Mouse (Mus musculus) limb, embryonic 14.5 days (tissue): Measurements from ENCODE around the gene Ddo. TPM values are rescaled to one million over a fixed set of nuclear protein-coding genes. Genes with fewer than 3 reads are reported as not detected.

Experiments used
- ATAC-seq: fragments of 200-750 bp; cut with Nextera tagmentation; 2 replicates; pipeline ENCODE4 v1.8.0; 2017; ENCODE audit warnings: low read depth, moderate number of reproducible peaks, moderate TSS enrichment; ENCODE audit not compliant: low FRiP score
- DNase-seq: peaks from one replicate; pipeline ENCODE4 v3.0.0-alpha.2; 2015; ENCODE audit warnings: low spot score
- H3K27ac ChIP-seq: fragments of 300-500 bp; sonication (generic); replicated peaks from 2 replicates; pipeline ENCODE4 v1.5.1; 2014; ENCODE audit warnings: low read depth, mild to moderate bottlenecking, low read length, moderate library complexity, mixed read lengths
- H3K27me3 ChIP-seq: fragments of 300-500 bp; sonication (generic); 2 replicates; pipeline ENCODE4 v1.6.1; 2014; ENCODE audit warnings: low read length, mixed read lengths; ENCODE audit not compliant: control insufficient read depth, insufficient read depth
- H3K36me3 ChIP-seq: fragments of 300-500 bp; sonication (generic); 2 replicates; pipeline ENCODE4 v1.6.1; 2014; ENCODE audit warnings: mild to moderate bottlenecking, low read length, moderate library complexity, mixed read lengths; ENCODE audit not compliant: control insufficient read depth, insufficient read depth
- H3K4me1 ChIP-seq: fragments of 300-500 bp; sonication (generic); 2 replicates; pipeline ENCODE4 v1.6.1; 2014; ENCODE audit warnings: antibody characterized with exemption, low read length, mixed read lengths; ENCODE audit not compliant: control insufficient read depth, insufficient read depth
- H3K4me2 ChIP-seq: fragments of 300-500 bp; sonication (generic); replicated peaks from 2 replicates; pipeline ENCODE4 v1.6.1; 2014; ENCODE audit warnings: low read depth, mild to moderate bottlenecking, low read length, moderate library complexity; ENCODE audit not compliant: severe bottlenecking
- H3K4me3 ChIP-seq: fragments of 300-500 bp; sonication (generic); replicated peaks from 2 replicates; pipeline ENCODE4 v1.5.1; 2014; ENCODE audit warnings: low read length
- H3K9ac ChIP-seq: fragments of 300-500 bp; sonication (generic); 2 replicates; pipeline ENCODE4 v1.6.1; 2014; ENCODE audit warnings: mild to moderate bottlenecking, low read depth, low read length, moderate library complexity; ENCODE audit not compliant: severe bottlenecking
- H3K9me3 ChIP-seq: fragments of 300-500 bp; sonication (generic); 2 replicates; pipeline ENCODE4 v1.6.1; 2016; ENCODE audit warnings: low read length; ENCODE audit not compliant: control insufficient read depth
- POLR2A ChIP-seq: fragments of 200-500 bp; IDR thresholded peaks from 2 replicates; pipeline ENCODE4 v1.8.0; 2012; ENCODE audit warnings: inconsistent platforms, mild to moderate bottlenecking, moderate library complexity, borderline replicate concordance; ENCODE audit not compliant: insufficient read depth, insufficient read length; ENCODE audit errors: extremely low read depth
- WGBS: fragments of 180-500 bp; shearing (Covaris S2); extraction: QIAGEN DNeasy Blood & Tissue Kit; methylation state at CpG from one replicate; pipeline ENCODE4 v1.1.7; 2014; 5-methylcytosine and 5-hydroxymethylcytosine counted together
- polyA plus RNA-seq, 2 experiments: library from polyadenylated mRNA; depleted of rRNA in 1 of 2; stranded (reverse) in 1 of 2; unstranded in 1 of 2; fragments of >200 nt; fragmentation: Nextera tagmentation in 1 of 2; extraction: Ambion mirVana in 1 of 2; gene quantifications; 2 replicates each; pipeline versions ENCODE4 v1.2.1 to v1.2.3; 2012 to 2014

Gene Ddo
- polyA plus RNA-seq, 2 experiments = 0.06 to 0.28 TPM

DNA sequence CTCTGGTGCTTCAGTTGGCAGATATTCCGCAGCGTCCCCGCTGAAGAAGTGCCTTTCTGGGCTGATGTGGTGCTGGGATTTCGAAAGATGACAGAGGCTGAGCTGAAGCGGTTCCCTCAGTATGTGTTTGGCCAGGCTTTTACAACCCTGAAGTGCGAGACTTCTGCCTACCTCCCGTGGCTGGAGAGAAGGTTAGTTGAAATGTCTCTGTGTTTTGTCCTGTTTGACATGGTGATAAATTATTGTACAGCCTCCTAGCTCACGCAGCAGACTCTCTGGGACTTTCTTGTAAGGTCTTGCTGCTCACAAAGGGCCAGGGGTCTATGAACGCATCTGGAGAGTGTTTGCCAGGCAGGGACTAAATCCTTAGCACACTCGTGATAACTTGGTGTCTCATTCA, 7.5 kb downstream of the Ddo start:
- no peak overlapping the region for H3K27ac ChIP-seq
- no peak overlapping the region for H3K4me3 ChIP-seq
- no peaks in the 10 kb centered on the region for H3K27me3 ChIP-seq
- no peak overlapping the region for H3K9ac ChIP-seq
- TF ChIP-seq POLR2A = no peak
- H3K4me2 ChIP-seq = no peak overlapping the region
- H3K36me3 ChIP-seq = no peaks in the 10 kb centered on the region
- no peak for DNase-seq
- no peak for ATAC-seq
- 17% methylated on average over 10 of the region's 10 CpGs for WGBS
- no peaks in the 10 kb centered on the region for H3K9me3 ChIP-seq
- H3K4me1 ChIP-seq = peaks cover 15% of the 10 kb centered on the region

DNA sequence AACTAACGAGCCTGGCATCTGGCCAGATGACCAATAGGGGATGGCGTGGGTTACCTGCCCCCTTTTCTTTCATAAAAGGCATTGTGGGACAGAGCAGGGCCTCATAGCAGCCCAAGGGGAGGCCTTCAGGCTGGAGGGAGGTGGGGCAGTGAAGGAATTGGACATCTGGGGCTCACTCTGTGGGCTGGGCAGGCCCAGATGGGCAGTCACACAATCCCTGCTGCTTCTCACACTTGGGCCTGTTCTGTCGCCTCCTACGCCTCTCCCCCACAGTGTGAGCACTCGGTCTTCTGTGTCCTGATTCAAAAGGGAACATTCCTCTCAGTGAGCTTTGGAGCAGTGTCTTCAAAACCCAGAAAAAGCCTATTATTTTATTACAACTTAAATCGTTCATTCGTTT, 8.5 kb downstream of the Ddo start:
- Histone ChIP-seq H3K9ac (peak overlapping the region; percentile 4), H3K9me3 (no peaks in the 10 kb centered on the region), H3K4me3 (no peak overlapping the region), H3K36me3 (no peaks in the 10 kb centered on the region), H3K4me1 (peaks cover 15% of the 10 kb centered on the region), H3K27me3 (no peaks in the 10 kb centered on the region), H3K27ac (no peak overlapping the region), H3K4me2 (no peak overlapping the region)
- no peak for TF ChIP-seq POLR2A
- no peak for DNase-seq
- WGBS = 45% methylated on average over 7 of the region's 7 CpGs
- ATAC-seq = no peak

GRCm38 (mm10) chr10:40638823-40639819, 9.3 kb downstream of the Ddo start:
- Histone ChIP-seq H3K27me3 (no peaks in the 10 kb centered on the region), H3K4me2 (no peak overlapping the region), H3K4me3 (no peak overlapping the region), H3K27ac (no peak overlapping the region), H3K4me1 (peaks cover 15% of the 10 kb centered on the region), H3K9me3 (no peaks in the 10 kb centered on the region), H3K9ac (no peak overlapping the region), H3K36me3 (no peaks in the 10 kb centered on the region)
- TF ChIP-seq POLR2A = no peak
- 56% methylated on average over 26 of the region's 26 CpGs for WGBS
- ATAC-seq (no peak), DNase-seq (no peak)

- no peak for TF ChIP-seq POLR2A
- no peaks in the 10 kb centered on the region for H3K27me3 ChIP-seq
Measured at GRCm38 (mm10) chr10:40640406-40640805, 10.6 kb downstream of the Ddo start.

DNA sequence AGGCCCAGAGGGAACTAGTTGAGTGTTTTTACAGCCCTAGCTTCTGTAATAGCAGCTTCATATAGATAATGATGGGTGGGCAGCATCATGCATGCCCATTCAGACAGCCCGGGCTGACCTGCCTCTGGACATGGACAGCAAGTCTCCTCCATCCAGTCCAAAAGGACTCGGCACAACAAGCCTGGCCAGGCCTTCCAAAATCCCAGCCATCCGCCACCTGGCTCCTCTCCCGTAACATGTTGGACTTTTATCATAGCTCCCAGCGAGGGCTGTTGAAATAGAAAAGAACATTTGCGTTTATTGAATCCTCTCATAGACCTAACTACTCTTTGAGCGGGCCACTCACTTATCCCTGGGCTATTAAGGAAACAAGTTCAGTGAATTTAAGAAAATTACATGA, 12.1 kb downstream of the Ddo start:
- Histone ChIP-seq H3K9ac (no peak overlapping the region), H3K9me3 (no peaks in the 10 kb centered on the region), H3K4me3 (no peak overlapping the region), H3K4me1 (peaks cover 15% of the 10 kb centered on the region), H3K36me3 (no peaks in the 10 kb centered on the region), H3K4me2 (no peak overlapping the region), H3K27me3 (no peaks in the 10 kb centered on the region), H3K27ac (no peak overlapping the region)
- ATAC-seq (no peak), DNase-seq (no peak)
- WGBS = 72% methylated on average over 7 of the region's 7 CpGs
- no peak for TF ChIP-seq POLR2A

More at GRCm38 (mm10) chr10:40640406-40640805, 10.6 kb downstream of the Ddo start:
- H3K9me3 ChIP-seq = no peaks in the 10 kb centered on the region
- DNase-seq (no peak), ATAC-seq (no peak)
- no peaks in the 10 kb centered on the region for H3K36me3 ChIP-seq
- no peak overlapping the region for H3K27ac ChIP-seq
- 96% methylated on average over 4 of the region's 4 CpGs for WGBS
- H3K4me3 ChIP-seq = no peak overlapping the region
- no peak overlapping the region for H3K4me2 ChIP-seq
- H3K4me1 ChIP-seq = peaks cover 15% of the 10 kb centered on the region
- no peak overlapping the region for H3K9ac ChIP-seq
